Mouse (Mus musculus): ENCODE results near the gene Mmp25. TPM values are rescaled to one million over a fixed set of nuclear protein-coding genes. Genes with fewer than 3 reads are reported as not detected.

Gene Mmp25
- polyA plus RNA-seq, 1 experiment from 2014 or later = 0.77 TPM

DNA sequence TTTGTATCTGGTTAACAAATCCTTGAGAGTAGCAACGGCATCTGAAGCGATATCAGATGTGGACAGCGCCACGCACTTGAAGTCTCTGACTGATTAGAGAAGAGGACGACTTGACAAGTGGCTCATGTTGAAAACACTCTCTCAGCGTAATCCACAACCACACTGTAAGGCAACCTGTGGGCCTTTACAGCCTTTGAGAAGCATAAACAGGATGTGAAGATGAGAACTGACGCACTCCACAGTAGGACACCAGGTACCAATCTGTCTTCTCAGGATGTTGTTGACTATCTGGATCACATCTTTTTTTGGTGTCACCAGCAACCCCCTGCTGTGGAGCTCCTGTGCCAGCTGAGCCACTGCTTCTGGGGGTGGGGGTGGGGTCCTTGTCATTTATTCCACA lies 24.7 kb downstream of the Mmp25 start:
- ATAC-seq (ENCODE audit: insufficient number of reproducible peaks, insufficient read depth, low FRiP score, low TSS enrichment, low read depth) = no peak
- Histone ChIP-seq H3K27ac (no peak overlapping the region), H3K4me3 (no peak overlapping the region), H3K9ac (no peak overlapping the region), H3K27me3 (peaks cover 9% of the 10 kb centered on the region), H3K36me3 (no peaks in the 10 kb centered on the region), H3K9me3 (no peaks in the 10 kb centered on the region), H3K4me2 (no peak overlapping the region), H3K4me1 (no peaks in the 10 kb centered on the region)
- 73% methylated on average over 7 of the region's 7 CpGs for WGBS

GRCm38 (mm10) chr17:23617087-23617486 lies 28.0 kb downstream of the Mmp25 start:
- no peak for ATAC-seq (ENCODE audit: insufficient number of reproducible peaks, insufficient read depth, low FRiP score, low TSS enrichment, low read depth)
- no peak overlapping the region for H3K9ac ChIP-seq
- H3K4me3 ChIP-seq = no peak overlapping the region
- no peak overlapping the region for H3K4me2 ChIP-seq
- H3K36me3 ChIP-seq = no peaks in the 10 kb centered on the region
- H3K4me1 ChIP-seq = no peaks in the 10 kb centered on the region
- peaks cover 9% of the 10 kb centered on the region for H3K27me3 ChIP-seq
- H3K9me3 ChIP-seq = no peaks in the 10 kb centered on the region
- H3K27ac ChIP-seq = no peak overlapping the region
- 64% methylated on average over 9 of the region's 9 CpGs for WGBS

DNA sequence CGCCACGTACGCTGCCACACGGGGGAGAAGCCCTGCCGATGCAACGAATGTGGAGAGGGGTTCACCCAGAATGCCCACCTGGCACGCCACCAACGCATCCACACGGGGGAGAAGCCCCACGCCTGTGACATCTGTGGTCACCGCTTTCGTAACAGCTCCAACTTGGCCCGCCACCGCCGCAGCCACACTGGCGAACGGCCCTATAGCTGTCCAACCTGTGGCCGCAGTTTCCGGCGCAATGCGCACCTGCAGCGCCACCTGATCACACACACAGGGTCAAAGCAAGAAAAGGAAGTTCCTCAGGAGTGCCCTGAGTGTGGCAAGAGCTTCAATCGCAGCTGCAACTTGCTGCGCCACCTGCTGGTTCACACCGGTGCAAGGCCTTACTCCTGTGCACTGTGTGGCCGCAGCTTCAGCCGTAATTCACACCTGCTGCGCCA lies 34.7 kb downstream of the Mmp25 start:
- no peak for ATAC-seq (ENCODE audit: insufficient number of reproducible peaks, insufficient read depth, low FRiP score, low TSS enrichment, low read depth)
- Histone ChIP-seq H3K4me2 (no peak overlapping the region), H3K4me1 (no peaks in the 10 kb centered on the region), H3K4me3 (no peak overlapping the region), H3K36me3 (no peaks in the 10 kb centered on the region), H3K27me3 (no peaks in the 10 kb centered on the region), H3K27ac (no peak overlapping the region), H3K9ac (no peak overlapping the region), H3K9me3 (no peaks in the 10 kb centered on the region)
- 84% methylated on average over 28 of the region's 28 CpGs for WGBS

DNA sequence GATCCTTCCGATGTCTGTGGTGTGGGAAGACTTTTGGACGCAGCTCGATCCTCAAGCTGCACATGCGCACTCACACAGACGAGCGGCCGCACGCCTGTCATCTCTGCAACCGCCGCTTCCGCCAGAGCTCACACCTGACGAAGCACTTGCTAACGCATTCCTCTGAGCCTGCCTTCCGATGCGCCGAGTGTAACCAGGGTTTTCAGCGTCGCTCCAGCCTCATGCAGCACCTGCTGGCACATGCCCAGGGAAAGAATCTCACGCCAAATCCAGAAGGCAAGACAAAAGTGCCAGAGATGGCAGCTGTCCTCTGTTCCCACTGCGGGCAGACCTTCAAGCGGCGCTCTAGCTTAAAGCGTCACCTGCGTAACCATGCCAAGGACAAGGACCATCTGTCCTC lies 35.5 kb downstream of the Mmp25 start:
- Histone ChIP-seq H3K4me3 (no peak overlapping the region), H3K27ac (no peak overlapping the region), H3K4me2 (no peak overlapping the region), H3K4me1 (no peaks in the 10 kb centered on the region), H3K36me3 (no peaks in the 10 kb centered on the region), H3K27me3 (no peaks in the 10 kb centered on the region), H3K9me3 (no peaks in the 10 kb centered on the region), H3K9ac (no peak overlapping the region)
- no peak for ATAC-seq (ENCODE audit: insufficient number of reproducible peaks, insufficient read depth, low FRiP score, low TSS enrichment, low read depth)
- 89% methylated on average over 24 of the region's 24 CpGs for WGBS

DNA sequence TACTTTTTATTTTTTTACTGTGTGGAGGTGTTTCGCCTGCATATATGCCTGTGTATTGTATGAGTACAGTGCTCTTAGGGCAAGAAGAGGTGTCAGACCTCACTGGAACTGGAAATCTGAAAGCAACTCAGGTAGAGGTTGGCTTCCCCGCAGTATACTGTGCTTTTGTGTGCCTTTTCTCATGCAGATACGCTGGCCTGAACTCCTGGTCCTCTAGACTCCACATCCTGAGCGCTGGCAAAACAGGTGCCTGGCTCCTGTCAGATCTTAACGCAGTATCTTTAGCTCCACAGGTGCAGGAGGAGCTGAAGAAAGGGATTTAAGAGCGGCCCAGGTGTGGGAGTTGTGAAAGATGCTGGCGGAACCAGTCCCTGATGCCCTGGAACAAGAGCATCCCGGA lies 39.9 kb downstream of the Mmp25 start:
- Histone ChIP-seq H3K4me2 (no peak overlapping the region), H3K4me3 (no peak overlapping the region), H3K27ac (no peak overlapping the region), H3K36me3 (no peaks in the 10 kb centered on the region), H3K4me1 (peaks cover 17% of the 10 kb centered on the region), H3K9ac (no peak overlapping the region), H3K9me3 (no peaks in the 10 kb centered on the region), H3K27me3 (no peaks in the 10 kb centered on the region)
- no peak for ATAC-seq (ENCODE audit: insufficient number of reproducible peaks, insufficient read depth, low FRiP score, low TSS enrichment, low read depth)
- 81% methylated on average over 8 of the region's 8 CpGs for WGBS

GRCm38 (mm10) chr17:23604394-23604793 lies 40.7 kb downstream of the Mmp25 start:
- H3K9ac ChIP-seq = no peak overlapping the region
- no peaks in the 10 kb centered on the region for H3K36me3 ChIP-seq
- no peak overlapping the region for H3K4me2 ChIP-seq
- H3K4me1 ChIP-seq = peaks cover 22% of the 10 kb centered on the region
- no peak overlapping the region for H3K27ac ChIP-seq
- 79% methylated on average over 7 of the region's 7 CpGs for WGBS
- H3K27me3 ChIP-seq = no peaks in the 10 kb centered on the region
- no peaks in the 10 kb centered on the region for H3K9me3 ChIP-seq
- no peak overlapping the region for H3K4me3 ChIP-seq
- no peak for ATAC-seq (ENCODE audit: insufficient number of reproducible peaks, insufficient read depth, low FRiP score, low TSS enrichment, low read depth)

- Histone ChIP-seq H3K9me3 (no peaks in the 10 kb centered on the region), H3K4me1 (peaks cover 27% of the 10 kb centered on the region), H3K27ac (no peak overlapping the region), H3K9ac (no peak overlapping the region), H3K36me3 (no peaks in the 10 kb centered on the region), H3K4me2 (no peak overlapping the region), H3K4me3 (no peak overlapping the region), H3K27me3 (no peaks in the 10 kb centered on the region)
- no peak for ATAC-seq (ENCODE audit: insufficient number of reproducible peaks, insufficient read depth, low FRiP score, low TSS enrichment, low read depth)
- 53% methylated on average over 2 of the region's 2 CpGs for WGBS
These were observed 41.5 kb downstream of the Mmp25 start for GRCm38 (mm10) chr17:23603542-23603941.

DNA sequence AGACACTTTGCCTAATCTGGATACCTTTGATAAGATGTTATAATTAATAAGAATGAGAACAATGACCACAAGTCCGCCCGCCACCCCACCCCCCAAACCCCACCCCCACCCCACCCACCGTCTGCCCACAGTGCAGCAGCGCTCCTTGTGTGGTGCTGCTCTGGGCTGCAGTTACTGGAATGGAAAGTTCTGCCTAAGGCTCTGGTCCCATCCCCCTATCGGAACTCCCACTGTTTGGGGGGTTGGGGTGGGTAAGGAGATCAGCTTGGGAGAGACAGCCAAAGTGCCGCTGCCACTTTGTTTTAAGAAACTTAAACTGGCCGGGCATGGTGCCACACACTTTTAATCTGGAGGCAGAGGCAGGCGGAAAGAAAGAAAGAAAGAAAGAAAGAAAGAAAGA lies 42.0 kb downstream of the Mmp25 start:
- 15% methylated on average over 8 of the region's 8 CpGs for WGBS

GRCm38 (mm10) chr17:23601836-23602585 lies 43.1 kb downstream of the Mmp25 start:
- ATAC-seq (ENCODE audit: insufficient number of reproducible peaks, insufficient read depth, low FRiP score, low TSS enrichment, low read depth) = no peak
- Histone ChIP-seq H3K9ac (peak overlapping the region; percentile 32; the same call in 1 of the 2 replicates), H3K36me3 (no peaks in the 10 kb centered on the region), H3K27ac (peak overlapping the region; percentile 64), H3K9me3 (no peaks in the 10 kb centered on the region), H3K4me2 (no peak overlapping the region), H3K4me1 (peaks cover 28% of the 10 kb centered on the region), H3K27me3 (no peaks in the 10 kb centered on the region), H3K4me3 (no peak overlapping the region)
- WGBS = 29% methylated on average over 10 of the region's 10 CpGs

More for the DNA sequence above, 42.0 kb downstream of the Mmp25 start:
- Histone ChIP-seq H3K9ac (no peak overlapping the region), H3K36me3 (no peaks in the 10 kb centered on the region), H3K9me3 (no peaks in the 10 kb centered on the region), H3K4me1 (peaks cover 28% of the 10 kb centered on the region), H3K27me3 (no peaks in the 10 kb centered on the region), H3K27ac (no peak overlapping the region), H3K4me3 (no peak overlapping the region), H3K4me2 (peak overlapping the region; percentile 36; the same call in 1 of the 2 replicates)
- no peak for ATAC-seq (ENCODE audit: insufficient number of reproducible peaks, insufficient read depth, low FRiP score, low TSS enrichment, low read depth)

DNA sequence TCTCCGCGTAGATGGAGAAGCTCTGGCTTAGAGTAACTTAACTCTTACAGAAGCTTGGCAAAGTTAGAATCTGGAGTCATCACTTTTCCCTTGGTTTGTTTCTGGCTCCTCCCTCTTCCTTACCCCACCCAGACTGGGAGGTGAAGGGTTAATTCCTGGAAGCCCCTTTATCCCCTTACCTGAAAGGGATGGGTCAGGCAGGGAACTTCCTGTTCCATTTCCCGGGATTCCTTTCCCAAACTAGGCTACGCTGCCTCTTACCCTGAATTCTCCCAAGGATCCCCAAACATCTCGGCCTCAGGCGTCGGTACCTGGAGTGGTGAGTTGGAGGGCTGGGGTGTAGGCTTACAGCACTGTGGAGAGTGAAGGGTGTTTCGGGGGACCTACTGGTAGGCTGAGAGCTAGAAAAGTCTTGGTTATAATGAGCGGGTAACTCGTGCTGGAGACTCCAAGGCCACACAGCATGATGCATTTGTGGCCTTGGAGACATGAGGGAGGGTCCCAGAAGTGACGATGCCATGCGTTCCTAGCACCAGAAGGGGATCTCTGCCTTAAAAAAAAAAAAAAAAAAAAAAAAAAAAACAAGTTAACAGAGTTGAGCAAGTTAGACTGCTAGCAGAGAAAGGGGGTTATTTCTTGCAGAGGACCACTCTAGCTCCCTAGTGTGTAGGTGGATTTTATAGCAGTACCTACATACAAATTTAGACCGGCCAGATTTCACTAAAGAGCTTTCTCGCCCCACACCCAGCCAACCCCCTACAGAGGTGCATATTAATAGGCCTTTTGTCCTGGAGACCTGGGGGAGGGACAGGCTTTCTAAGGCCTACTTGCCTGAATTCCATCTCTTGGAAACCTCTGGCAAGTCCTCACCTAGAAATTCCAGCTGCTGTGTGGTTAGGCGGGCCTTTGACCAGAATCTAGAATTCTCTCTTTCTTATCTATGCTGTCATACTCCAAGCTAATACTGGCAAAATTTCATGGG lies 44.1 kb downstream of the Mmp25 start, which contains the start of gene Zscan10:
Zscan10 (plus strand) TSS at position 216 of the 982 bp plus-strand sequence.
- WGBS = 39% methylated on average over 15 of the region's 15 CpGs
- H3K4me3 ChIP-seq = peak within 1 kb of the TSS; percentile 47; the same call in 1 of the 2 replicates
- no peaks in the 10 kb centered on the region for H3K27me3 ChIP-seq
- no peaks in the 10 kb centered on the region for H3K36me3 ChIP-seq
- no peak for ATAC-seq (ENCODE audit: insufficient number of reproducible peaks, insufficient read depth, low FRiP score, low TSS enrichment, low read depth)
- H3K9ac ChIP-seq = peak within 1 kb of the TSS; percentile 74; the same call in 1 of the 2 replicates
- H3K9me3 ChIP-seq = no peaks in the 10 kb centered on the region
- peak within 1 kb of the TSS; percentile 78 for H3K4me2 ChIP-seq
- H3K27ac ChIP-seq = peak within 1 kb of the TSS; percentile 95; the same call in 1 of the 2 replicates
- peaks cover 28% of the 10 kb centered on the region for H3K4me1 ChIP-seq

- peak overlapping the region; percentile 47 for H3K4me3 ChIP-seq
- peaks cover 28% of the 10 kb centered on the region for H3K4me1 ChIP-seq
- no peaks in the 10 kb centered on the region for H3K9me3 ChIP-seq
- H3K27ac ChIP-seq = peak overlapping the region; percentile 95
- no peaks in the 10 kb centered on the region for H3K27me3 ChIP-seq
- H3K36me3 ChIP-seq = no peaks in the 10 kb centered on the region
- peak overlapping the region; percentile 78 for H3K4me2 ChIP-seq
- WGBS = 36% methylated on average over 7 of the region's 7 CpGs
- peak overlapping the region; percentile 74 for H3K9ac ChIP-seq
- ATAC-seq (ENCODE audit: insufficient number of reproducible peaks, insufficient read depth, low FRiP score, low TSS enrichment, low read depth) = no peak
These were observed 45.4 kb downstream of the Mmp25 start for GRCm38 (mm10) chr17:23599605-23600063.
